Mouse (Mus musculus): ENCODE results near the gene Hes7.

Hes7 gene

DNA sequence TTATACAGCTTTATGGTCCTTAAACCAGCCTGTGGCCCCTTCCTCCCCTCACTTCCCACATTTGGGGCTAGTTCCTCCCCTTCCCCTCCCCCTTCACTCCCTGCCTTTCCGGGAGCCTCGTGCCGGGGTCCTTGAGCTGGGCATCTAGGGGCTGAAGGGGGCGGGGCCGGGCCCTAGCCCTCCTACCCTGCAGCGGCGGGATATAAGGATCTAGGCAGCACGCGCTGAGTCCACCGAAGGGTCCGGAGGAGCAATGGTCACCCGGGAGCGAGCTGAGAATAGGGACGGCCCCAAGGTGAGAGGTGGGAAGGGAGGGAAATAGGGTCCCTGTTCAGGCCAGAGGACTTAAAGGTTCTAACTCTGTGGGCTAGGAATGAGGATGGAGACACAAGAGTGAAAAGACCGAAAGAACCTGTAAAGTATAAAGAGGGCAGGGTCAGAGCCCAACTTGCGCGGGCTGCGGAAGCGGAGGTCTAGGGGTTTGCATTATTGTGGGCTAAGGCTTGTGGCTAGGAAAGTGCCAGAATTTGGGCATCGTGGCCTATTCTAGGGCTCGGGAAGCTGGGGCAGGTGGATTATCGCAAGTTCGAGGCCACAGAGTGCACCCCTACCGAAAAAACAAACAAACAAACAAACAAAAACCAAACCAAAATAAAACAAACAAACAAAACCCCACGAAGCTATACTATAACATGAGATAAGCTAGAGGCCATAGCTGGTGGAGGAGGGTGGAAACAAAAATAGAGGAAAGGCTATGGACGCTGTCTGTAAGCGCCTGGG is at the start of gene Hes7:
Hes7 (plus strand) TSS at position 184 of the 780 bp plus-strand sequence.
- DNase-seq (ENCODE audit: low read depth, low spot score) = no peak

DNA sequence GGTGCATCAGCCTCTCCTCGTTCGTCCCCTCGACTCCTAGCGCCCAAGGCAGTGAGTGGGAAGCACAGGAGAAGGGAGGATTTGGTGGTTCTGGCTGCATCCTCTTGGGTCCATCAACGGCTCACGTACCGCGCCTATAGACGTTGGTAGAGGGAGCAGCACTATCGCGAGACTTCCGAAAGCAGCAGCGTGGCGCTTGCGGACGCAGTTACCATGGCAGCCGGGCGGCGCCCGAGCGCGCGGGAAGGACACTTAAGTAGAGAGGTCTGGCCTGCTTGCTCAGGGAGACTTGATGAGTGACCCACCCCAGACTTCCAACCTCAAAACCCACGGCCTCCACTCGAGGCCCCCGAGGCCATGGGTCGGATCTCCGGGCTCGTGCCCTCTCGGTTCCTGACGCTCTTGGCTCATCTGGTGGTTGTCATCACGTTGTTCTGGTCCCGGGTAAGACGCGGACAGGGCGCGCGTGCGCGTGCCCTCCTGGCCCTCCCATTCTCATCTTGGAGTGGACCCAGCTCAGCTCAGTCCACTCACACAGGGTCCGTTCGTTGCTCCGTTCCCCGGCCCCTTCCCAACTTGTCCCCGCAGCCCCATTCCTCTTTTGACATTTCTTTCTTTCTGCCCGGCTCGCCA is 49.5 kb upstream of the Hes7 start, which contains the start of gene Tmem107:
Tmem107 (plus strand) TSS at position 217 of the 633 bp plus-strand sequence.
- peak; percentile 86 for DNase-seq (ENCODE audit: low read depth, low spot score)

DNA sequence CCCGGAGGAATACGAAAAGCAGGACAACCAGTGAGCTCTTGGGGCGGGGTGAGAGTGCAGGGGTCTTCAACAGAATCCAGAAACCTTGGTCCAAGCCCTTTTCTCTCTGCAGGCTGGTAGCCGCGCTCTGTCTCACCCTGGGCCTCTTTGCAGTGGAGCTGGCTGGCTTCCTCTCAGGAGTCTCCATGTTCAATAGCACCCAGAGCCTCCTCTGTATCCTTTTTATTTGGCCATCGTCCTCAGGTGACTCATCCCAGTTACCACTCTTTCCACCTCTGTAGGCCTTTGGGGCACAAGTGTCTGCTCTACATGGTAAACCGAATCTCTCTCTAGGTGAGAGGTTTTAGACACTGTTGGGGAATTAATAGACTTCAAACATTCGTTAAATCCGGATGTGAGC is 48.9 kb upstream of the Hes7 start:
- DNase-seq (ENCODE audit: low read depth, low spot score) = no peak

DNA sequence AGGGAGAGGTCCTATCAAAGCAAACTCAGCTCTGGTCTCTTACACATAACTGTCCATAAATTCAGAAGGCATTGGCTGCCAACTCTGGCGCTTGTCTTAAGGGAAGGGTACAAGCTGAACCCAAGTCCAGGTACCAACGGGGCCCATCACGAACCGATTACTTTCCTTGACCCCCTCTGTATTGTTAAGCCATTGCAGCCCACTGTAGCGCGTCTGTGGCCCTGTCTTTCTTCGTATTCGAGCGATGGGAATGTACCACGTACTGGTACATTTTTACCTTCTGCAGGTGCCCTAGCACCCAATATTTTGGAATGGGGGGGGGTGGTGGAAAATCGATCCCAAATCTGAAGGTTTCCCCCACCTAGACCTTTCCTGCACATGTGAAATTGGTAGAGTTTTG is 48.0 kb upstream of the Hes7 start:
- no peak for DNase-seq (ENCODE audit: low read depth, low spot score)

DNA sequence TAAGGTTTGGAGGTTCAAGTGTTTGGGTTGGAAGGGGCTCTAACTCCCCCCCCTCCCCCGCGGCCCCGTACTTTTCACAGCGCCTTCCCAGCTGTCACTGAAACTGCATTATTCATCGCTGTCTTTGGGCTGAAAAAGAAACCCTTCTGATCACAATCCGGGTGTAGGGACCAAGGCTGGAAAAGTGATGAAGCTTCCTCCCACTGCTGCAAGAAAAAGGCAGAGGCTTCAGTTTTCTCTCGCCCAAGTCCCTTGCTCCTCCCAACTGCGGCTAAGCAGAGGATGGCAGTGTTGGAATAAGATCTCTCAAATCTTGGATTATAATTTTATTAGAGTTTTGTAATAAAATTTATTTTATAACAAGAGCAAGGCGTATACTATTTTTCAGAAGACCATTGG is 47.5 kb upstream of the Hes7 start:
- DNase-seq (ENCODE audit: low read depth, low spot score) = no peak

DNA sequence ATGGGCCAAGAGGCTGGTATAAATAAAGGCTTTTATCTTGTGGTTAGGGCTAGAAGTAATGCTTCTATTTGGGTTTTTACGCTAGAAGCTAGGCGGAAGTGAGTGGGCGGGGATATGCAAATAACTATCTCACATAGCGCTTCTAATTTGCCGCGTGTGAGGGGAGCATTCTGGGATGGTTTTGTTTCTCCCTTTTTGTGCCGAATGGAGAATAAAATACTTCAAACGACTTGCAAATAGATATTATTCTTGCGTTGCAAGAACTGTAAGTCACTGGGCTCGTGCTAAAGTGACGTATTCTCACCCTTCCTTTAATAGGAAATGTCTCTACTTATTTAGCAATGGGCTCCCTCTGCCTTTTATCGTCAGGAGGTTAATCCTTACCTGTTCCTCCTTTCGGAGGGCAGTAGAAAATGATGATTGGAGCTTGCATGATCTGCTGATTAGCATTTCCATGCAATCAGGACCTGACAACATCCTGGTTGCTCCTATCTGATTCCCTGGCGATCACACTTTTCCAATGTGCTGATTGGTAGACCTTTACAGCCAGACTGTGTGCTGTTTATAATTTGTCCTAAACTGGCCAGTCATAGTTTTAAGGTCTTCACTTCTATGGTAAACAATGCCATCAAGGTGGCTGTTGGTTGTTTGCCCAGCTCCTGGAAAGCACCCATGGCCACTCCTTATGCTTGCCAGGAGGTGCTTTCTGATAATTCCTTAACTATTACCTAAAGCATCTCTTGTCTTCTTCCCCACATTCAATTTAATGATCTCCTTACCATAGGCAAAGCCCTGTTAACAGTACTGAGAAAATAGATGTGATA is 46.9 kb upstream of the Hes7 start:
- DNase-seq (ENCODE audit: low read depth, low spot score) = peak; percentile 93

DNA sequence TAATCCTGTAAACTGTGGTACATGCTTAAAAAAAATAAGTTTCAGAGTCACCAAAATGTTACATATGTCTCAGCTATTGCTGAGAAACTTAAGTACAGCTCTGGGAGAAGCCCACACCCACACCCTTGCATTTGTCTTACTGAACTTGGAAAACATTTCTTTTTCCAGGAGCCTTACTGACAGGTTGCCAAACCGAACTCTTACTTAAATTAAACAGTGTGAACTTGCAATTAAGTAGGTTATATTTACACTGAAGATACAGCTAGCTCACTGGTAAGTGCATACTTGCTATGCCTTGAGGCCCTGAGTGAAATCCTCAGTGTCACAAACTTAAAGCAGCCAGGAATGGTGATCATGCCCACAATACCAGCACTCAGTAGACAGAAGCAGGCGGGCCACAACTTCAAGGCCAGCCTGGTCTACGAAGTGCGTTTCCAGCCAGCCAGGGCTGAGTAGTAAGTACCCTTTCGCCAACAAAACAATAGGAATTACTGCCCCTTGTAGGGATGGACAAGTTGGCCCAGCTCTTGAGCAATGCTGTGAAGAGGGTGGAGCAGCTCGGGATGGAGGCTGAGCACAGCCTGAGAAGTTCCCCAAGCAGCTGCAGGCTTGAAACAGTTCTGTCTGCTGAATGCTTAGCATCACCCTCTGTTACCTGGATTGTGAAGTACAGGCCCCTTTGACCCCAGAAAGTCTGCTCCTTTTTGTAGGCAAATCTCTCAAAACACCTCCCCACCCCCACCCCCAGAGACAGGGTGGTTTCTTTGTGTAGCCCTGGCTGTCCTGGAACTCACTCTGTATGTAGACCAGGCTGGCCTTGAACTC is 46.0 kb upstream of the Hes7 start:
- DNase-seq (ENCODE audit: low read depth, low spot score) = no peak

DNA sequence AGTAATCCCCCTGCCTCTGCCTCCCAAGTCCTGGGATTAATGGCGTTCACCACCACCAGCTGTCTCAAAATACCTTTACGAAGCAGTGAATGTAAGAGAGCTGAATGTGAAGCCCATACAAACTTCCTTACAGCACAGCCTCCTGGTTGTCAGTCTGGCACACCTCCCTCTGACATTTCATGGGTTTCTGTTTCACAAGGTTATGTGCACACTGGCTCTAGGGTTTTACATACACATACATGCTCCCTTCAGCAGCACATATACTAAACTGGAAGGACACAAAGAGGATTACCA is 45.5 kb upstream of the Hes7 start:
- no peak for DNase-seq (ENCODE audit: low read depth, low spot score)

DNA sequence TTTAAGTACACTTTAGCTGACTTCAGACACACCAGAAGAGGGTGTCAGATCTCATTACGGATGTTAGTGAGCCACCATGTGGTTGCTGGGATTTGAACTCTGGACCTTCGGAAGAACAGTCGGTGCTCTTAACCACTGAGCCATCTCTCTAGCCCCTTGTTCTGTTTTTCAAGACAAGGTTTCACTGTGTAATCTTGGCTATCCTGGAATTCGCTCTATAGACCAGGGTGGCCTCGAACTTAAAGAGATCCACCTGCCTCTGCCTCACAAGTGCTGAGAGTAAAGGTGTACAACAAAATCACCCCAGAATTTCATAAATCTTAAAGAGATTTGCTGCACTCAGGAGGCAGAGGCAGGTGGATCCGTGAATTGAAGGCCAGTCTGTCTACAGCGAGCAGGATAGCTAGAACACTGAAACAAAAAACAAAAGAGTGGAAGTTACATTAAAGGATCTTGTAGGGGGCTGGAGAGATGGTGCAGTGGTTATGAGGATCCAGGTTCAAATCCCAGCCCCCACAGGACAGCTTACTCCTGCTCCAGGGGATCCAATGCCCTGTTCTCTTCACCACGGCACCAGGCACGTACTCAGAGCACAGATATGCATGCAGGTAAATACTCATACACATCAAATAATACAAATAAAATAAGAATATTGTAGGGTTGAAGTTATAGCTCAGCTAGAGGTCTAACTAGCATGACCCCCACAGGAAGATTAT is 44.3 kb upstream of the Hes7 start:
- no peak for DNase-seq (ENCODE audit: low read depth, low spot score)

DNA sequence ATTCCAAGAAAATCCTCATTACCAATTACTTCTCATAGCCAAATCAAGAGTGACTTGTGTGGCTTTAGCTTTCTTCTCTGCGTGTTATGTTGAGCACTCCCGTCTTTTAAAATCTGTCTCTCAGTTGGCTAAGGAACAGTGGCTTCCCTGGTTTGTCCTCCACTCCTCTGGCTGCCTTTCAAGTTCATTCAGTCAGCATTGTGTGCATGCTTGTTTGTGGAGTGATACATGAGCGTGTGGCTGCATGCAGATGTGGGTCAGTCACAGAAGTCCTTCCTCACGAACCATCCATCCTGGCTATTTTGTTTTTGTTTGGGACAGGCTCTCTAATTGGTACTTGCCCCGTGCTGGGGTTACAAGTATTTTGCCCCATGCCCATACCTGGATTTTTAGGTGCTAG is 43.6 kb upstream of the Hes7 start:
- DNase-seq (ENCODE audit: low read depth, low spot score) = no peak

DNA sequence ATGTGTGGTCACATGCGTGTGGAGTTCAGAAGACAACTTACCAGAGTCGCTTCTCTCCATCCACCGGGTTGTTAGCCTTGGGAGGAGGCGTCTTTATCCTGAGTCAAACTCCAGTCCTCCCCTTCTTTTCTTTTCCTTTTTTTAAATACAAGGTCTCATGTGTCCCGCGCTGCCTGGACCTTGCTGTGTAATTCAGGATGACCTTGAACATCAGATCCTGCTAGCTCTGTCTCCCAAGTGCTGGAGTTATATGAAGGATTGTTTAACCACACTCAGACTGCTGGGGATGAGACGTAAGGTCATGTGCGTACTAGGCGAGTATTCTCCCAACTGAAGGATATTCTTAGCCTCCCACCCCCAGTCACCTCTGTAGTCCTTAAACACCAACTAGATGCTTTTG is 42.9 kb upstream of the Hes7 start:
- no peak for DNase-seq (ENCODE audit: low read depth, low spot score)

DNA sequence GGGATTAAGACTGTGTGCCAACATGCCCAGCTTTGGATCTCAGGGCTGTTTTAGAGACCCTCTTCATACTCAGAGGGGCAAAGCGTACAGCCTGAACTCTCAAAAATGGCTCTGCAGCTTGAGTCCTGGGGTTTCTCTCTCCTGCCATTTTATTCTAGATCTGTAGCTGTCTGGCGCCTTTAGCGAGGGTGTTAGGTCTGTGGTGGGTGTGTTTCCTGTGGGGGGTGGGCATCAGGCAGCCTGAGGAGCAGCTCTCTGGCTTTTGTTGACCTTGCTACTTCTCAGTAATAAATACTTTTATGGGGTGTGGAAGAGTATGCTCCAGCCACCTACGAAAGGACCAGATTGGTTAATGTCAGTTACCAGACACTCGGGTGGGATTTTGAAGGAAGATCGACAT is 42.2 kb upstream of the Hes7 start:
- DNase-seq (ENCODE audit: low read depth, low spot score) = no peak

DNA sequence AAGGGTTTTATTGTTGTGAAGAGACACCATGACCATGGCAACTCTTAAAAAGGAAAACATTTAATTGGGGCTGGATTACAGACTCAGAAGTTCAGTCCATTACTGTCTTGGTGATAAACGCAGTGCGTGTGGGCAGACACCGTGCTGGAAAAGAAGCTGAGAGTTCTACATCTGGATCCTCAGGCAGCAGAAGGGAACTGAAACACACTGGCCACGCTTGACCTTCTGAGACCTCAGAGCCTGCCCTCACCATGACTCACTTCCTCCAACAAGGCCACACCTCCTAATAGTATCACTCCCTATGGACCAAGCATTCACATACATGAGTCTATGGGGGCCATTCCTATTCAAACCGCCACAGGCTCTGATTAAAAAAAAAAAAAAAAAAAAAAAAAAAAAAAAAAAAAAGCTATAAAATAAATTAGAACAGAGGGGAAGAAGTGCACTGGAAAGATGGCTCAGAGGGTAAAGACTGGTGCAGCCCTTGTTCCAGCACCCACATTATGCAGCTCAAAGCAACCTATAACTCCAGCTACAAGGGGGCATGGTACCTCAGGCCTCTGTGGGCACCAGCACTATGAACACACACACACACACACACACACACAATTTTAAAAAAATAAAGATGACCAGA is 41.3 kb upstream of the Hes7 start:
- DNase-seq (ENCODE audit: low read depth, low spot score) = no peak

DNA sequence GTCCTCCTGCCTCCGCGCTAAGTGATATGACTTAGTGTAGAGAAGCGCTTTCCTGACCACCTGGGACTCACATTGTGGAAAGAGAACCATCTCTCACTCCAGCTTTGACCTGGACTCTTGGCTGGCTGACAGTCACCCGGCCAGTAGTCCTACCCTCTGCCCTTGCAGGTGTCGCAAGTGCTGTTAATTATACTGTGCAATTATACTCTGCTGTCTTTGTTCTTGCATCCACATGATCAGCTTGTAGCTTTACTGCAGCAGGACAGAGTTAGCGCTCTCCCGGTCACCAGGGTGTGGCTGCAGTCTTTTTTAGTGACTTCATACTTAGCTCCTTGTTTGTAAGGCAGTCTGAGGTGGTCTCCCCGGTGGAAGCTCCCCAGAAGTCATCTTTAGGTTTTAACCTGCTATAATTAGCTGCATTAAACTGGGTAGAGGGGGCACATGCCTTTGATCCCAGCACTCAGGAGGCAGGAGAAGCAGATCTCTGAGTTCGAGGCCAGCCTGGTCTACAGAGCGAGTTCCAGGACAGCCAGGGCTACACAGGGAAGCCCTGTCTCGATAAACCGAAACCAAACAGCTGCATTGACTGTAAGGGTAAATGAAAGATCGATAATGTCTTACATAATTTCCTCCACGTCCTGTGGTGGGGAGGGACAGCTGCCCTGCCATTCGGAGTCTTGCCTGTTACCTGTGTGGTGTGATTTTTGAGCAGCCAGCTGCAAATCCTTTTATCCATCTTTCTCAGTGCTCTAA is 39.9 kb upstream of the Hes7 start:
- DNase-seq (ENCODE audit: low read depth, low spot score) = no peak

DNA sequence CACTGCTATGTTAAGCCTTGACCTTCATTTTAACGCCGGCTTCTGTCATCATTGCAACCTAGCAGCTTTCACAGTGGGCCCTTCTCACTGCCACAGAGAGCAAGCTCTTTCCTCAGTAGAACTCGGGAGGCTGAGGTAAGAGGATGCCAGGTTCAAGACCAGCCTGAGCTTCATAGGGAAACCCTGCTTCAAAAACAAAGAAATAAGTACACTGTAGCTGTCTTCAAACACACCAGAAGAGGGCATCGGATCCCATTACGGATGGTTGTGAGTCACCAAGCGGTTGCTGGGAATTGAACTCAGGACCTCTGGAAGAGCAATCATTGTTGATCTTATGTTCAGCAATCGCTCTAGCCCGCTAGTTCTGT is 39.4 kb upstream of the Hes7 start:
- no peak for DNase-seq (ENCODE audit: low read depth, low spot score)

DNA sequence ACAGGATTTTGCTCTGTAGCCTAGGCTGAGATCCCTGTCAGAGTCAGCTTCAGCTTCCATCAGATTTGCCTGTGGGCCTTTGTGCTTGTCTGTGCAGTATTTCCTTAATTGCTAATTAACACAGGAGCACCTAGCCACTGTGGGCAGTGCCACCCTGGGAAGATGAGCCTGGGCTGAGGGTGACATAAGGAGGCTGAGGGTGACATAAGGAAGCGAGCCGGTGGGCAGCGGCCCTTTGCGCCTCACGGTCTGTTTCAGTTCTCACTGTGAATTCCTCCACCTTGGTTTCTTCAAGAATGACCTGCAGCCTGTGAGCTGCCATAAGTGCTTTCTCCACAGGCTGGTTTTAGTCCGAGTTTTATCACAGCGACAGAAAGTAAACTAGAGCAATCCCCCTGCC is 38.6 kb upstream of the Hes7 start:
- DNase-seq (ENCODE audit: low read depth, low spot score) = no peak

DNA sequence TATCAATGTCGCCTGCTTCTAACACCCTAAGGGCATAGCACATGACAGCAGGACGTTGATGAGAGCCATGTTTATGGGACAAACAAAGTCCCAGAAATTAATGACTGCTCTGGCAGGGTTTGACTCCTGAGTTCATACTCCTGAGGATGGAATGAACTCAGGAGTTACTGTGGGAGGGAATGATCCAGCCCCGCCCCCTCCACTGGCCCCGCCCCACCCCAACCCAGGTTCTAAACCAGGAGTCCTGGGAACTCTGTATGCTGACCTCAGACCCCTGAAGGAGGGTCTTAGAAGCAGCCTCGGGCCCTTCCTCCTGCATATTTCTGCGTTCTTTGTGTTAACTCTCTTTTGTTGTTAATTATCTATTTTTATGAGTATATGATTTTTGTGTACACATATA is 34.6 kb upstream of the Hes7 start:
- DNase-seq (ENCODE audit: low read depth, low spot score) = no peak

DNA sequence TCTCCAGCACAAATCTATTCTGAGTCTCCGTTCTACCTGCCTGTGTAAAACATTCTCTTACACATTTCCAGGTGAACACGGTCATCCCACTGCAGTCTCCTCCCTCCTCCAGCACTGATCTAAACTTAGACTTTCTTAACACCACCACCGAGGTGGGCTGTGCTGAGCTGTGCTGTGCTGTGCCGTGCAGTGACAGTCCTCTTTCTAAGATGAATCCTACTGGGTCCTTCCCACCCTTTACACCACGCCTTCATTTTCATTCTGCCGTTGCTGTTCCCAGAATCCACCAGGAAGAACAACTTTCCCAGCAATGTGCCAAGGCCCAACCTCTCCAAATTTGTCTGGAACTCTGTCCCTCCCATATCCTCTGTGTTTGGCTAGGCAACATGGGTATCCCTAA is 33.8 kb upstream of the Hes7 start:
- DNase-seq (ENCODE audit: low read depth, low spot score) = no peak

DNA sequence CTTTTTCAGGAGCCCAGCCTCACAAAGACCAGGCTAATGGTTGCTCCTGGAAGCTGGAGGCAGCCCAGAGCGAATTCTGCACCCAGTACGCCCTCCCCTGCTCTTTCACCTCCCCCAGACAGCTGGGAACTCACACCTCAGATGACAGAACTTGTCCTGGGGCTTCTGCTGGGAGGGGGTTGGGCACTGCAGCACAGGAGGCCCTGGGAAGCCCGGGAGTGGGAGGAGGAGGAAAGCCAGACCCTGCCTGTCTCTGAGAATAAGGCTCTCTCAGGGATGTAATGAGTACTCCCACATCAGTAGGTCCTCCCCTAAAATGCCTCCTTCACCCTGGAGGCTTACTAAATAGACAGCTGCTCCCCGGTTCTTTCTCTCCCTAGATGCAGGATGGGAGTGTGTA is 33.1 kb upstream of the Hes7 start:
- DNase-seq (ENCODE audit: low read depth, low spot score) = no peak

DNA sequence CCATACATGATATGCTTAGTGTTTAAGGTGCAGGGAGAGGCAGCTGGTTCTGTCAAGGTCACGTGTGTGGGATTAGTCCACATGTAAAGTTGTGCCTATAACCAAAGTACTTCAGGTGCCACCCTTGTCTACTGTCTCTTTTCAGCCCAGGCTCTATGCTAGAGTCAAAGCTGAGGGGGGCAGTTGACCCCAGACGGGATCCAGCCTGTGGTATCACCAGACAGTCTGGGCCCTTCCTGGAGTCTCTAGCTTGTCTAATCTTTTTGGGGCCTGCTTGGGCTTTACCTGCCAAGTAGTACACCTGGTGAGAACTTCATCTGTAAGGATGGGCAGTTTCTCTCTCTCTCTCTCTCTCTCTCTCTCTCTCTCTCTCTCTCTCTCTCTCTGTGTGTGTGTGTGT is 32.6 kb upstream of the Hes7 start:
- no peak for DNase-seq (ENCODE audit: low read depth, low spot score)

Measured in retina, adult 2 months (tissue).